Mouse (Mus musculus): Measurements from ENCODE around the gene Npas2. TPM values are rescaled to one million over a fixed set of nuclear protein-coding genes. Genes with fewer than 3 reads are reported as not detected.

Npas2 gene
- total RNA-seq, 2 experiments from 2014 or later, result 0.54 to 0.96 TPM

- intact Hi-C loops (cut with DNase I), result no loop called here
- no peak for DNase-seq
These were observed 13.4 kb downstream of the Npas2 start for GRCm38 (mm10) chr1:39206942-39207341.

- DNase-seq, result no peak
- intact Hi-C loops (cut with DNase I), result no loop called here
These were observed 17.4 kb downstream of the Npas2 start for GRCm38 (mm10) chr1:39210928-39211327.

DNA sequence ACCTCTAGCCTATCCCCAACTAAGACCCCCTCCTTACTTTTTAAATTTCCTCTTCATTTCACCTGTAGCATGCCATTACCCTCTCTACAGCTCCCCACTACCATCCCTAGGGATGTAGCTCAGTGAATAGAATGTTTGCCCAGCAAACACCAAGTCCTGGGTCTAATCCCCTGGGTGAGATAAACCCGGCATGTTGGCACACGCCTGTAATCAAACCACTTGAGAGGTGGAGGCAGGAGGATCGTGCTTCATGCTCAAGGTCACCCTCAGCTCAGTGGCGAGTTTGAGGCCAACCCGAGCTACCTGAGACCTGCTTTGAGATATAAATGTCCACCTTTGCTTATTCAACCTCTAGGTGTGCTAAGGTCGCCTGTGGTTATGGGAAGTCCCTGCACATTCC, 19.5 kb downstream of the Npas2 start:
- intact Hi-C loops (cut with DNase I), result no loop called here
- DNase-seq, result no peak

DNA sequence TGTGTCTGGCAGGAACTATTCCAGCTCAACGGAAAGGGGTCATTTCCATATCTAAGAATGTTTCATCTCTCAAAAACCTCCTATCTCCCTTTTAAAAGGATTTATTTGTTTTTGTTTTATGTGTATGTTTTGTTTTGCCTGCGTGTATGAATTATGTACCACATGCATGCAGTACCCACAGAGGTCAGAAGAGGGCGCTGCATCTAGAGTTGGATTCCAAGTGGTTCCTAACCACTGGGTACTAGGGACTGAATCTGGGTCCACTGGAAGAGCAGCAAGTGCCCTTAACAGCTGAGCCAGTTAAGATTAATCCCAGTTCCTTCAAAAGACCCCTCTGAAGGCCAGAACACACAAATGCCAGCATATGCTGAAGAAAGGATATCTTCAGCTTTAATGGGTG, 24.1 kb downstream of the Npas2 start:
- DNase-seq, result no peak
- intact Hi-C loops (cut with DNase I), result no loop called here

DNA sequence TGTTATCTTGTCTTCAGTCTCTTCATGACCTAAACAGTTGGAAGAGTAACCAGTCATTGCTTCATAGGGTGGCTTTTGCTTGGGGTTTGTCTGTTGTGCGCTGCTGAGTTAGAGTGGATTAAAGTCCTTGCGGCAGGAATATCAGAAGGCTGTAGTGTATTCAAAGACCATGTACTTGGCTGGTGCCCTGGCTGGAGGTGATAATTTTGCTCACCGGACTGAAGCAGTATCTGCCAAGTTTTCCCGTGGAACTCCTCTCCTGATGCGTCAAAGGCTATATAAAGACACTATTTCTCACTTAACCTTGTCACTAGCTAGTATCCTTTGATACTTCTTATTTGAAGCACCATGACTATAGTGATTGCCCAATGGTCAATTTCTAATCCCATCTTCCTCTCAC, 34.9 kb downstream of the Npas2 start:
- no peak for DNase-seq
- intact Hi-C loops (cut with DNase I), result no loop called here

DNA sequence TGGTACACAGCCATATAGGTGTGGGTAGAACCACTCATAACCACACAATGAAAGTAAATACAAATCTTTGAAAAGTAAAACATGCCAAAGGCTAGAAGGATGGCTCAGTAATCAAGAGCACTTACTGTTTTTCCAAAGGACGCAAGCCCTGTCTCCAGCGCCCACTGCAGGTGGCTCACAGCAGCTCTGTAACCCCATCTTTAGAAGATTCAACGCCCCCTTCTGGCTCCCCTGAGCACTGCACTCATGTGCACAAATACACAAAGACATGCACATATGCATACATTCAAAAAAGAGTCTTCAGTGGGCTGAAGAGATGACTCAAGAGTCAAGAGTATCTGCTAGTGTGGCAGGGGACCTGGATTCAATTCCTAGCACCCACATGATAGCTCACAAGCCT, 36.5 kb downstream of the Npas2 start:
- intact Hi-C loops (cut with DNase I), result no loop called here
- DNase-seq, result no peak

DNA sequence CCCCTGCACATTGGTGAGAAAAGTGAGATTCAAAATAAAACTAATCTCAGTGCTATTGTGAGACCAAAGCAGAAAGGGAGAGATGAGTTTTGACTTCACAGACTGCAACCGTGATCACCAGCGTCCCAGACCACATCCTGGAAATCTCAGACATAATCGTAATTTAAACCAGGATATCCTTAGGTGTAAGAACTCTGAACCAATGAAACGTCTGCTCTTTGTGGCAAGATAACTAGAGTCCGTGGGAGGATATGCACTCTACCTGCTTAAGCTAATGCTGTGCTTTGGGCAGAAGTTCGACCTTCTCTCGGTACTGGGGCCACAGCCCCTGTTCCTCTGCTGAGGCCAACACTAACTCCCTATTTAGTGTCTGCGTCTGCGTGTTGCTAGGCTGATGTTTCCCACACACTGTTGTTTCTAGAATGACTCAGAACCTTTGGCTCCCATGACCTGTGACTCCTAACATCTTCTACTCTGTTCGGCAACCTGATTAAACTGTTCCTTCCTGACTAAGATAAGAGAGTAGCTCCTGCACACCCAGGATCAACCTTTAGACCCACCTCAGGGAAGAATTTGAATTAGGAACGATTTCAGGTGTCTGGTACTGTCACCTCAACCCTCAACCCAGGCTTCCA, 41.4 kb downstream of the Npas2 start:
- intact Hi-C loops (cut with DNase I), result no loop called here
- DNase-seq, result no peak

DNA sequence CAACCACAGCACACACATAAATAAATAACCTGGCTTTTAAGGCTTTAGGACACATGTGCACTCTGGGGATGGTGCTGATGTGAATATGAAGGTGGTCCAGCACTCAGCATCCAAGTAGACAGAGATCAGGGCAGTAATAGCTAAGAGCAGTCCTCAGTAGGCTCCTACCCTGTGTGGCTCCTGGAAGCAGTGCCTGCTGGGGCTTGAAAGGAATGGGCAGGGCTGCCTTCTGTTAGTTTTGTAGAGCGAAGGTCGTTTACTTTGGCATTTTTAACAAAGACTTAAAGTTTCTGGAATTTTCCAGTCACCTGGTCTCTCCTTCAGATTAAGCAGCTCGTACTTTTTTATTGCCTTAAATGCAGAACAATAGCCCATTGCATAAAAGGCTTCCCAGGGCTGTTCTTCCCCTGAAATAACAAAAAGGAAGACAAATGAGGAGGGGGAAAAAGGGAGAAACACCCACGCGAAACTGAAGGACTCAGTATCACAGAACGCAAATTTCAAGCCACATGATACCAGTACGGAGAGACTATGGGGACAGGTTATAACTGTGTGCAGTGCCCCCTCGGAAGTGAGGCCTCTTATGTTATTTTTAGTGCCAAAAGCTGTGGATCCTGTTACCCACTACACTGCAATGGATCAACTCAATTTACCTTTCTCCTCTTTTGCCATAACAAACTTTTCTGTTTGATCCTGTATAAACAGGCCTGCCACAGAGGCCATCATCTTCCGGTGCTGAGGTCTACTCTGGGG, 44.1 kb downstream of the Npas2 start:
- intact Hi-C loops (cut with DNase I), result no loop called here
- DNase-seq, result no peak

GRCm38 (mm10) chr1:39240860-39241584, 47.5 kb downstream of the Npas2 start:
- no peak for DNase-seq

DNA sequence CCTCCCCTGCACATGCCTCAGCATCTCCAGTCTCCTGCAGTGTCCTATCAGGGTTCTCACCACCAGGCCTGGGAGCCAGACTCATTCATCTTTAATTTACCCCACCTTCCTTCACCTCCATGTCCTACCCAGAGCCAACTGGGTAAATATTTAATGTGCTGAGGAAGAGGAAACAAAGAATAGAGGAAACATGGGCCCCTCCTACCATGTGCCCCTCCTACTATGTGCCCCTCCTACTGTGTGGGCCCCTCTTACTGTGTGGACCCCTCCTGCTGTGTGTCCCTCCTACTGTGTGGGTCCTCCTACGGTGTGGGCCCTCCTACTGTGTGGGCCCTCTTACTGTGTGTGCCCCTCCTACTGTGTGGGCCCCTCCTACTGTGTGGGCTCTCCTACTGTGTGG, 51.2 kb downstream of the Npas2 start:
- no peak for DNase-seq
- intact Hi-C loops (cut with DNase I), result no loop called here

More at GRCm38 (mm10) chr1:39240860-39241584, 47.5 kb downstream of the Npas2 start:
- intact Hi-C loops (cut with DNase I), result no loop called here

- DNase-seq, result no peak
- intact Hi-C loops (cut with DNase I), result loop anchor here (5.0 kb wide), 1 partner anchor 239 kb away; no protein-coding TSS in a partner anchor
These were observed 58.1 kb downstream of the Npas2 start for GRCm38 (mm10) chr1:39251679-39252078.

DNA sequence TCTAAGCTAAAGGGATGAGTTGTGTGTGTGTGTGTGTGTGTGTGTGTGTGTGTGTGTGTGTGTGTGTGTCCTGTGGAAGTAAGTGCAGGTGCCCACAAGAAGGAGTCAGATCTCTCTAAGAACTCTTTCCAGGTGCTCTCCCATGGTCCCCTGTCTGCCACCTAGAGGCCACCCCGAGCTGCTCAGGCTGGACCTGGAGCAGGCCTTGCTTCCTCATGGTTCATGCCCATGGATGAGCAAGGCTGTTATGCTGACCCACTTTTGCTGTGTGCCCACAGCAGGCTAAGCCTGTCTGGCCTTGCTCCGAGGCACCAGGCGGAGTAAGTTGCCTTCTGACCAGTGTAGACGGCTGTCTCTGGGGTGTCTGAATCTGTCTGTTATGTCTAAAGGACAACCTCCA, 60.2 kb downstream of the Npas2 start:
- DNase-seq, result no peak
- intact Hi-C loops (cut with DNase I), result loop anchor here (5.0 kb wide), 1 partner anchor 241 kb away; no protein-coding TSS in a partner anchor

- DNase-seq, result no peak
- intact Hi-C loops (cut with DNase I), result no loop called here
These were observed 62.5 kb downstream of the Npas2 start for GRCm38 (mm10) chr1:39256051-39256450.

DNA sequence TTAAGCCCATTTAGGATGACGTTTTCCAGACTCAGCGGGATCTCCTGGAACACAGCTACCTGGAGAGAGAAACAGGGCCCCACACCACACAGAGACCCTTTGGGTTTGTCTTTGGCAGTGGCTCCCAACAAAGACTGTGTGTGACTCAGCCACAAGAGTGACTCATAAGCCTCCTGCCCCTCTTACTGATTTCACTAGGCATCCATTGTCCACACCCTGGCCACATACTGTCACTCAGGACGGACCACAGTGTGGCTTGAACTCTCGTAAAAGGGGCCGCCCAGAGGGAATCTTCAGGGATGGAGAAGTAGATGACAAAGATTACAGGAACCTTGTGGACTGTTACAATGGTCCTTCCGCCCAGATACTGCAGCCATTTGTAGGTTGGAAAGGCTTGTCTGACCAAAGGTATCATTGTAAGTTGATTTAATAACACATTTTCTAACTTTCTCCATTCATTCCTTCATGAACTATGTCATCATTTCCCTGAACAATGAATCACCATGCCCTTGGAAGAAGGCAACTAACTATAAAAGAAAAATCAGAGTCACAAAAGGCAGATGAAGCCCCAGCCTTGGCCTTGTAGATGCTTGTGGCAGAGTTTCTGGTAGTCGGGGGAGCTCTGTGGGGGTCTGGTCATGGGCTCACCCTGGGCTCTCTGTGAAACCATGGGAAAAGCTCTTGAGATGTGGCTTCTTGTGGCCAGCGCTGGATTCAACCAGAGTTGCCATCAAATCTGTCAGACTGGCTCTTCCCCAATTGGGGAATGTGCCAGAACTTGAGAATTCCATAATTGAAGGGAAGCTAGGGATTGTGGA, 63.2 kb downstream of the Npas2 start:
- DNase-seq, result peak; percentile 18 to 25
- intact Hi-C loops (cut with DNase I), result no loop called here

GRCm38 (mm10) chr1:39257331-39257594, 63.7 kb downstream of the Npas2 start:
- intact Hi-C loops (cut with DNase I), result no loop called here
- DNase-seq, result no peak

DNA sequence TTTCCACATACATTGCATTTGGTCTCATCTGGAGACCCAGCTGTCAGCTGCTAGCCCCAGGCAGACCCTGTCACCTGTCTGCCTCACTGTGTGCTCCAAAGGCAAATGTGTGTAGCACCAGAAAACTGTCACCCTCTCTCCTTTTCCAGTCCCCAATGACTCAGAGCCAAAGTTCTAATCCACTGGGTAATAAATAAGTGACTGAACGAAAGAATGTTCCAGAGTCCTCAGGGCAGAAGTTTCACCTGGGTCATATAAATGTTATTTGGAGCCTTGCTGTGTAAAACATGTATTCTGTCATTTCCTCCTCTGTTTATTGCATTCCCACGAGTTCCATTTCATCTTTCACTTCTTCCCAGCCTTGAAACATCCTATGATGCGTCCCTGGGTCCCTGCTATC, 66.1 kb downstream of the Npas2 start:
- intact Hi-C loops (cut with DNase I), result no loop called here
- DNase-seq, result no peak

DNA sequence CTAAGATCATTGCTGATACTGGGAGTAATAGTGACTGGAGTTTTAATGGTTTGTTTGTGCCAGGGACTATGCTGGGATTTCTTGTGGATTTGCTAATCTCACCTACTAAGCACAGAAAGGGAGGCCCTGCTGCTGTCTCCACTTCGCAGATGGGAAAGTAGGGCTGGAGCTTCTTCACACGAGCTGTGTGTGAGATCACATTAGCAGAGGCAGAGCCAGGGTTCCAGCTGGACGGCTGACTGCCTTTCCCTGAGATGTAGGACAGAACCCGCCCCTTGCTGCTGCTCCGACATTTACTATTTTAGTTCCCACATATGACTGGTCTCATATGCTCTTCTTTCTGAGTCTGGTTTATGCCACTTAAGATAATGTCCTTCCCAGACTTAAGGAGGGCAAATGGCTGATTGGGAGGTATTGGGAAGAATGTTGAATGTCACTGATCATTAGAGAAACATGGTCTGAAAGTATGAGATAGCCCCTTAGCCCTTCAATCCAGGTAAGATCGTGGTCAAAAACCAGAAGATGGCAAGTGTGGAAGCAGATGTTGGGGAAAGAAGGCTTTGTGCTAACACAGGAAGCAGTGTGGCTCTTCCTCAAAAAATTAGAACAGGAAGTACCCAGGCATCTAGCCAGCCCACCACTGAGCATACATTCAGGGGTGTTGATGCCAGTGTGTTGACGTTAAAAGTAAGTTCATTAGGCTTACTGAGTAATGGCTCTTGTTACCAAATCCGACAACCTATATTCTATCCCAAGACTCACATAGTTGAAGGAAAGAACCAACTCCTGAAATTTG, 66.8 kb downstream of the Npas2 start:
- DNase-seq, result no peak
- intact Hi-C loops (cut with DNase I), result no loop called here

DNA sequence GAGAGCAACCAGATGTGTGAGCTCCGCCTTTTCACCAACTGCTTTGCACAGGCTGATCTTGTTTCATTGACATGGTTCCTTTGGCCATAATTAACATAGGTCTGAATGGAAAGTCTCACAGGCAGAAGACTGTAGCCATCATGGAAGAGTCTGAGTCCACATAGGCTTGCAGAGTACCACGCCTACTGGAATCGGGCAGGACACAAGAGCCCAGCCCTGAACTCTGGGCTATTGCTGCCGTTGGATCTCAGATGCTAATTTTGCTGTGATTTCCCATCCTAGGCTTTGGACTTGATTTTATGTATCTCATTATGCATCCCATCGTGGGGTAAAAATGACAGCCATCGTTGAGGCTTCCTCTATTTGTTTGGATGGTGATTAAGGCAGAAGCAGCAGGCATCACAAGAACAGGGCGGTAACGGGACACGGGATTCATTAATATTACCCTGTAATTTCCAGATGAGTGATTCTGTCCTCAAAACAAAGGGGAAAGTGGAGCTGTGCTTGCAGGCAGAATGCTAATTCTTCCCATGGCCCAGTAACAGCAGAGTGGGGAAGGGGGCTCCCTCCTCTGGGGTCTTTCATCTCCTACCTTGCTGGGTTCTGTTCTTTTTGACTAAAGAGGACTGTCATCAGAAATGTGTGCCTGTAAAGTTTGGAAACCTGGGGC, 73.4 kb downstream of the Npas2 start:
- intact Hi-C loops (cut with DNase I), result no loop called here
- no peak for DNase-seq

- intact Hi-C loops (cut with DNase I), result no loop called here
- DNase-seq, result no peak
These were observed 79.4 kb downstream of the Npas2 start for GRCm38 (mm10) chr1:39272976-39273375.

GRCm38 (mm10) chr1:39280391-39280790, 86.9 kb downstream of the Npas2 start:
- intact Hi-C loops (cut with DNase I), result no loop called here
- DNase-seq, result no peak
